Mouse (Mus musculus) liver, postnatal 0 days (tissue): ENCODE data around the gene 3110040M04Rik. TPM values are rescaled to one million over a fixed set of nuclear protein-coding genes. Genes with fewer than 3 reads are reported as not detected.

Source experiments
- ATAC-seq: fragments of 200-750 bp; cut with Nextera tagmentation; 2 replicates; pipeline ENCODE4 v1.8.0; 2017; ENCODE audit warnings: mild to moderate bottlenecking, moderate library complexity
- DNase-seq: peaks from one replicate; pipeline ENCODE4 v3.0.0-alpha.2; 2016
- H3K27ac ChIP-seq: fragments of 300-500 bp; sonication (generic); 2 replicates; pipeline ENCODE4 v1.5.1; 2014; ENCODE audit warnings: antibody characterized with exemption, moderate library complexity, mild to moderate bottlenecking, low read depth
- H3K27me3 ChIP-seq: fragments of 300-500 bp; sonication (generic); 2 replicates; pipeline ENCODE4 v1.6.1; 2014; ENCODE audit warnings: low read length, control low read depth, mixed read lengths; ENCODE audit not compliant: insufficient read depth
- H3K36me3 ChIP-seq: fragments of 300-500 bp; sonication (generic); replicated peaks from 2 replicates; pipeline ENCODE4 v1.6.1; 2014; ENCODE audit warnings: mild to moderate bottlenecking, control low read depth, low read length, moderate library complexity, mixed read lengths; ENCODE audit not compliant: insufficient read depth
- H3K4me1 ChIP-seq: fragments of 300-500 bp; sonication (generic); 2 replicates; pipeline ENCODE4 v1.6.1; 2014; ENCODE audit warnings: antibody characterized with exemption, mild to moderate bottlenecking, control low read depth; ENCODE audit not compliant: insufficient read depth
- H3K4me2 ChIP-seq: fragments of 300-500 bp; sonication (generic); 2 replicates; pipeline ENCODE4 v1.6.1; 2014; ENCODE audit warnings: low read depth, mild to moderate bottlenecking, low read length, moderate library complexity, mixed read lengths
- H3K4me3 ChIP-seq: fragments of 300-500 bp; sonication (generic); 2 replicates; pipeline ENCODE4 v1.5.1; 2014; ENCODE audit warnings: low read depth, low read length
- H3K9ac ChIP-seq: fragments of 300-500 bp; sonication (generic); replicated peaks from 2 replicates; pipeline ENCODE4 v1.6.1; 2014; ENCODE audit warnings: mild to moderate bottlenecking, moderate library complexity
- H3K9me3 ChIP-seq: fragments of 300-500 bp; sonication (generic); 2 replicates; pipeline ENCODE4 v1.6.1; 2016; ENCODE audit warnings: mild to moderate bottlenecking, control low read depth, low read length, mixed read lengths
- CTCF ChIP-seq: sonication (generic); IDR thresholded peaks from 2 replicates; pipeline ENCODE4 v1.5.1; 2016; ENCODE audit warnings: antibody characterized with exemption, low read depth
- EP300 ChIP-seq: IDR thresholded peaks from 2 replicates; pipeline ENCODE4 v1.6.1; 2016; ENCODE audit warnings: antibody characterized with exemption, low read depth, mild to moderate bottlenecking
- WGBS: fragments of 180-500 bp; shearing (Covaris S2); extraction: QIAGEN DNeasy Blood & Tissue Kit; methylation state at CpG from one replicate; pipeline ENCODE4 v1.1.7; 2014; ENCODE audit not compliant: insufficient replicate concordance; 5-methylcytosine and 5-hydroxymethylcytosine counted together
- polyA plus RNA-seq: library from polyadenylated mRNA; unstranded; fragments of >200 nt; fragmentation: Nextera tagmentation; extraction: Ambion mirVana; gene quantifications from 2 replicates; pipeline ENCODE4 v1.2.1, GENCODE M21; 2015

Gene 3110040M04Rik
- polyA plus RNA-seq, 1 experiment from 2014 or later: 0.28 TPM

GRCm38 (mm10) chr1:151233756-151234155 lies 29.8 kb downstream of the 3110040M04Rik start:
- Histone ChIP-seq H3K9ac (no peak overlapping the region), H3K4me2 (no peak overlapping the region), H3K27me3 (no peaks in the 10 kb centered on the region), H3K4me1 (no peaks in the 10 kb centered on the region), H3K4me3 (no peak overlapping the region), H3K27ac (no peak overlapping the region), H3K9me3 (no peaks in the 10 kb centered on the region), H3K36me3 (no peaks in the 10 kb centered on the region)
- no peak for ATAC-seq
- DNase-seq: no peak
- TF ChIP-seq EP300 (no peak), CTCF (no peak)
- 72% methylated on average over 3 of the region's 3 CpGs for WGBS

GRCm38 (mm10) chr1:151235574-151235973 lies 31.7 kb downstream of the 3110040M04Rik start:
- DNase-seq (no peak), ATAC-seq (no peak)
- no peaks in the 10 kb centered on the region for H3K27me3 ChIP-seq
- TF ChIP-seq CTCF: no peak
- no peak for TF ChIP-seq EP300
- no peak overlapping the region for H3K4me3 ChIP-seq
- H3K4me2 ChIP-seq: no peak overlapping the region
- H3K9ac ChIP-seq: no peak overlapping the region
- WGBS: 63% methylated on average over 2 of the region's 2 CpGs
- H3K4me1 ChIP-seq: no peaks in the 10 kb centered on the region
- no peak overlapping the region for H3K27ac ChIP-seq
- no peaks in the 10 kb centered on the region for H3K36me3 ChIP-seq
- no peaks in the 10 kb centered on the region for H3K9me3 ChIP-seq

DNA sequence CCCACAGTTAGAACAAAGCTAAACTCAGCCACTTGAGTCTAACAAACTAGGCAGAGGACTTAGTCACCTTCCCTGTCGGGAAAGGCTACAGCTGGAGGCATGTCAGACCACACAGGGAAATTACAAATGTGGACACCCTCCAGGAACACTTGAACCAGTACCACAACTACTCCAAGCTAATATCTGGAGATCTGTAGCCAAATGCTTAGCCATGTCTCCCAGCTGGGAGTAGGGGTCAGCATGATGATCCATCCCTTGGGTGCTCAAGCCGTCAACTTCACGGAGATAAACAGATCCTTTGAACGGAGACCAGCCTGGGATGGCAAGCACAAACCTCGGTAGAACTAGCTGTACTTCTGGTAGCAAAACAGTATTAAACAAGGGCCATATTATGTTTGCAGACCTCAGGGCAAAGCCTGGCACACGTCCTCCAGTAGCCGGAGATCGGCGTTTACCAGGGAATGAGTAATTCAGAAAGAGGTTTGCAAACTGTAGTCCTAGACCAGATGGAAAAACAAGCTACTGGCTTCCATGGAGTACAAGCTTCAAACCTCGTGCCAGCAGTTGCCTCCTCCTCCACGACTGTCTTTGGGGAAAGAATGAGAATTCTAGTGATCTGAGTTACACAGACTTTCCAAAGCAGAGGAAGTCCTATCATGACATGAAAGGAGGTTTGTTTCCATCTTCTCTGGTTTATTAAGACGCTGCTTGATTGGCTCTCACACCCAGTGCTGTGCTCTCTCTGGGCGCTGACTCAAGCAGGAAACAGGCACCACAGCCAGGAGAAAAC lies 32.4 kb downstream of the 3110040M04Rik start:
- ATAC-seq (no peak), DNase-seq (no peak)
- Histone ChIP-seq H3K4me2 (no peak overlapping the region), H3K36me3 (no peaks in the 10 kb centered on the region), H3K27me3 (no peaks in the 10 kb centered on the region), H3K4me1 (no peaks in the 10 kb centered on the region), H3K9me3 (no peaks in the 10 kb centered on the region), H3K9ac (no peak overlapping the region), H3K27ac (no peak overlapping the region), H3K4me3 (no peak overlapping the region)
- WGBS: 61% methylated on average over 13 of the region's 13 CpGs
- TF ChIP-seq EP300 (no peak), CTCF (no peak)

DNA sequence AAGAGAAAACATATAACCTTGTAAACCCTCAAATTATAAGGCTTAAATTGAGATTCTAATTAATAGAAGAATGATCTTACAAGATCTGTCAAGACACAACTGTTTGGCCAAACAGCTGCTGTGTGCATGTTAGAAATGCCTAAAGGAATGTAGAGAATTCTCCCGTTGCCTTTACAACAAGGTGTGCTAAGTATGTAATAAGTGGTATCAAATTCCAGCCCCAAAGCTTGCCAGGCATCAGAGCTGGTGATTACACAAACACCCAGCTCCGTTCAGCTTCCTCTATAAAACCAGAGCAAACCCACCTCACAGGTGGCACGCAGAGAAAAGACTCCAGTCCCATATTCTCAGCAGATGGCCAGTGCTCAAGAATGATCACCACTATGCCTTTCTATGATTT lies 33.9 kb downstream of the 3110040M04Rik start:
- WGBS: 78% methylated on average over 3 of the region's 3 CpGs
- ATAC-seq (no peak), DNase-seq (no peak)
- H3K9ac ChIP-seq: no peak overlapping the region
- no peak overlapping the region for H3K27ac ChIP-seq
- no peaks in the 10 kb centered on the region for H3K4me1 ChIP-seq
- no peaks in the 10 kb centered on the region for H3K27me3 ChIP-seq
- no peak overlapping the region for H3K4me3 ChIP-seq
- H3K4me2 ChIP-seq: no peak overlapping the region
- TF ChIP-seq CTCF: no peak
- TF ChIP-seq EP300: no peak
- no peaks in the 10 kb centered on the region for H3K9me3 ChIP-seq
- no peaks in the 10 kb centered on the region for H3K36me3 ChIP-seq

DNA sequence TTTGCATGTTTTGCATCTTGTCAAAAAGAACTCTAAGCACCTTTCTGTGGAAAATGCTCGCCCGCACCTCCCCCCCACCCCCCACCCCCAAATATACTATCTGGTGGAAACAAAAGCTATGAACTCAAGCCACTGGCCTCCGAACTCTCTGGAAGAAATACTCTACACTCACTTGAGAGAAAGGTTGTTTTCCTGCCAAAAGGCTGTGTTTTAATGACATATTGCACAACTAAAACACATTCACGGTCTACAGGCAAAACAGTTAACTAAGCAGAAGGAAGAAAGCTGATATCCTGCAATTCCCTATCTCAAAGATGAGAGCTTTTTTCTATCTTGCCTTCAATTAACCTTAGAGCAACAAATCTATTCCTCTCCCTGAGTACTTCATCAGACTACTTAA lies 39.4 kb downstream of the 3110040M04Rik start:
- Histone ChIP-seq H3K9ac (no peak overlapping the region), H3K9me3 (no peaks in the 10 kb centered on the region), H3K4me3 (no peak overlapping the region), H3K27me3 (no peaks in the 10 kb centered on the region), H3K27ac (no peak overlapping the region), H3K4me1 (peaks cover 16% of the 10 kb centered on the region; the same call in 1 of the 2 replicates), H3K36me3 (no peaks in the 10 kb centered on the region), H3K4me2 (no peak overlapping the region)
- no peak for DNase-seq
- TF ChIP-seq CTCF (no peak), EP300 (no peak)
- no peak for ATAC-seq
- WGBS: 68% methylated on average over 4 of the region's 4 CpGs

- no peak overlapping the region for H3K9ac ChIP-seq
- ATAC-seq (peak; percentile 40; the same call in 1 of the 2 replicates), DNase-seq (no peak)
- TF ChIP-seq CTCF: no peak
- no peak overlapping the region for H3K4me3 ChIP-seq
- no peaks in the 10 kb centered on the region for H3K27me3 ChIP-seq
- no peaks in the 10 kb centered on the region for H3K9me3 ChIP-seq
- no peak overlapping the region for H3K4me2 ChIP-seq
- no peaks in the 10 kb centered on the region for H3K36me3 ChIP-seq
- 73% methylated on average over 5 of the region's 5 CpGs for WGBS
- H3K4me1 ChIP-seq: peaks cover 16% of the 10 kb centered on the region; the same call in 1 of the 2 replicates
- no peak overlapping the region for H3K27ac ChIP-seq
Observed at GRCm38 (mm10) chr1:151244013-151244412, 40.1 kb downstream of the 3110040M04Rik start.
